Mouse (Mus musculus) embryonic facial prominence, embryonic 12.5 days (tissue): ENCODE measurements around the gene Thada. TPM values are rescaled to one million over a fixed set of nuclear protein-coding genes. Genes with fewer than 3 reads are reported as not detected.

ENCODE experiments used
- ATAC-seq: fragments of 200-750 bp; cut with Nextera tagmentation; 2 replicates; pipeline ENCODE4 v1.8.0; 2017; ENCODE audit not compliant: insufficient number of reproducible peaks, insufficient read depth, low FRiP score, low TSS enrichment
- H3K27ac ChIP-seq: fragments of 300-500 bp; sonication (generic); 2 replicates; pipeline ENCODE4 v1.5.1; 2016; ENCODE audit warnings: mild to moderate bottlenecking
- H3K27me3 ChIP-seq: fragments of 300-500 bp; sonication (generic); 2 replicates; pipeline ENCODE4 v1.6.1; 2016; ENCODE audit warnings: mild to moderate bottlenecking, moderate library complexity
- H3K36me3 ChIP-seq: fragments of 300-500 bp; sonication (generic); 2 replicates; pipeline ENCODE4 v1.6.1; 2016; ENCODE audit warnings: mild to moderate bottlenecking
- H3K4me1 ChIP-seq: fragments of 300-500 bp; sonication (generic); 2 replicates; pipeline ENCODE4 v1.6.1; 2016
- H3K4me2 ChIP-seq: fragments of 300-500 bp; sonication (generic); replicated peaks from 2 replicates; pipeline ENCODE4 v1.6.1; 2016; ENCODE audit warnings: mild to moderate bottlenecking, moderate library complexity
- H3K4me3 ChIP-seq: fragments of 300-500 bp; sonication (generic); 2 replicates; pipeline ENCODE4 v1.5.1; 2016; ENCODE audit warnings: mild to moderate bottlenecking
- H3K9ac ChIP-seq: fragments of 300-500 bp; sonication (generic); 2 replicates; pipeline ENCODE4 v1.6.1; 2016; ENCODE audit warnings: mild to moderate bottlenecking, moderate library complexity
- H3K9me3 ChIP-seq: fragments of 300-500 bp; sonication (generic); 2 replicates; pipeline ENCODE4 v1.6.1; 2016; ENCODE audit warnings: mild to moderate bottlenecking, moderate library complexity
- WGBS: fragments of 180-500 bp; shearing (Covaris S2); methylation state at CpG from one replicate; pipeline ENCODE4 v1.1.7; 2016; 5-methylcytosine and 5-hydroxymethylcytosine counted together
- polyA plus RNA-seq: library from polyadenylated mRNA; unstranded; fragments of >200 nt; fragmentation: Nextera tagmentation; extraction: Ambion mirVana; gene quantifications from 2 replicates; pipeline ENCODE4 v1.2.1, GENCODE M21; 2016

The Thada gene
- polyA plus RNA-seq, 1 experiment from 2014 or later = 10.2 TPM

- Histone ChIP-seq H3K9me3 (no peaks in the 10 kb centered on the region), H3K27me3 (no peaks in the 10 kb centered on the region), H3K4me3 (no peak overlapping the region), H3K27ac (no peak overlapping the region), H3K4me1 (no peaks in the 10 kb centered on the region), H3K9ac (no peak overlapping the region), H3K36me3 (no peaks in the 10 kb centered on the region), H3K4me2 (no peak overlapping the region)
- ATAC-seq = no peak
- WGBS = 89% methylated on average over 6 of the region's 6 CpGs
Measured at GRCm38 (mm10) chr17:84405616-84406015, 60.4 kb downstream of the Thada start.

DNA sequence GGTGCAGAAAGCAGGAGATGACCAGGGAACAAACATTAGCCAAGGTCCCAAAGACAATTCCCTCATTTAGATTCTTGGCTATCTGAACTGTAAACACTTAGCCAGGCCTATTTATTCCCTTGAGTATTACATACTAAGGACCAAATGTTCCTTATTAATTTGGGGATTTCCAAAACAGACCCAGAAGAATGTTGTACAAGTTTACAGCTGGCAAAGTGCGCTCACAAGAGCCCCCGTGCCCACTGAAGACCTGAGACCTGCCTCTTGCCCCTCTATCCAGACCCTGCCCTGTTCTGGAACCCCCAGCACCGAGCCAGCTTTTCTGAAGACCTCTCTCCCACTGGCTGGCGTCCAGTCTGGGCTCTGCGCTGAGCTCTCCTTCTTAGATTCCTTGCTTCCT, 64.2 kb downstream of the Thada start:
- H3K9ac ChIP-seq = no peak overlapping the region
- no peaks in the 10 kb centered on the region for H3K27me3 ChIP-seq
- H3K27ac ChIP-seq = no peak overlapping the region
- H3K9me3 ChIP-seq = no peaks in the 10 kb centered on the region
- 89% methylated on average over 5 of the region's 5 CpGs for WGBS
- no peak overlapping the region for H3K4me2 ChIP-seq
- H3K4me3 ChIP-seq = no peak overlapping the region
- no peak for ATAC-seq
- H3K36me3 ChIP-seq = 0 out of 2 replicates have a peak, but pooled peaks cover 6% of the 10 kb centered on the region
- H3K4me1 ChIP-seq = no peaks in the 10 kb centered on the region

- Histone ChIP-seq H3K9ac (no peak overlapping the region), H3K4me2 (no peak overlapping the region), H3K4me1 (no peaks in the 10 kb centered on the region), H3K27me3 (no peaks in the 10 kb centered on the region), H3K4me3 (no peak overlapping the region), H3K36me3 (peaks cover 16% of the 10 kb centered on the region; the same call in 1 of the 2 replicates), H3K27ac (no peak overlapping the region), H3K9me3 (no peaks in the 10 kb centered on the region)
- no peak for ATAC-seq
- 79% methylated on average over 6 of the region's 6 CpGs for WGBS
Measured at GRCm38 (mm10) chr17:84399431-84399830, 66.6 kb downstream of the Thada start.

DNA sequence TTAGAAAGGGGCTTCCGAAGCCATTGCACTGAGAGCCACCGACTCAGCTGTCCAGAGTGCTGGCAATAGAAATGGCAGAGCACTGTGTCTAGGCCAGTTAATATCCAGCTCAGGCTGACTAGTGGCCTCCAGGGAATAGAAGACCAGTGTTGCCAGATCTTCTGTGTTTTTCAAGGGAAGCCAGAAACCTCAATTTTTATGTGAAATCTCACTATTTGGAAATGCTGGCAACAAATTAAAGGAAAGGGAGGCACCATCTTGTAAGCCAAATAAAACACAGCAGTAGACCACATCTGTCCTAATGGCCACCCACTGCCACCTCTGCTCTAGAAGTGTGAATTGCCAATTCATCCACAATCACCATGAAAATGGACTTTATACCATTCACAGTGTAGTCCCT, 76.0 kb downstream of the Thada start:
- no peak overlapping the region for H3K4me2 ChIP-seq
- no peak overlapping the region for H3K4me3 ChIP-seq
- H3K36me3 ChIP-seq = peaks cover 11% of the 10 kb centered on the region
- no peak overlapping the region for H3K27ac ChIP-seq
- H3K9ac ChIP-seq = no peak overlapping the region
- no peak for ATAC-seq
- no peaks in the 10 kb centered on the region for H3K27me3 ChIP-seq
- H3K4me1 ChIP-seq = no peaks in the 10 kb centered on the region
- 91% methylated on average over 2 of the region's 2 CpGs for WGBS
- H3K9me3 ChIP-seq = no peaks in the 10 kb centered on the region

GRCm38 (mm10) chr17:84386176-84386575, 79.8 kb downstream of the Thada start:
- H3K4me2 ChIP-seq = no peak overlapping the region
- H3K9me3 ChIP-seq = no peaks in the 10 kb centered on the region
- H3K9ac ChIP-seq = no peak overlapping the region
- H3K4me1 ChIP-seq = no peaks in the 10 kb centered on the region
- H3K27me3 ChIP-seq = no peaks in the 10 kb centered on the region
- no peak for ATAC-seq
- peaks cover 25% of the 10 kb centered on the region for H3K36me3 ChIP-seq
- H3K27ac ChIP-seq = no peak overlapping the region
- no peak overlapping the region for H3K4me3 ChIP-seq
- 91% methylated on average over 4 of the region's 4 CpGs for WGBS

DNA sequence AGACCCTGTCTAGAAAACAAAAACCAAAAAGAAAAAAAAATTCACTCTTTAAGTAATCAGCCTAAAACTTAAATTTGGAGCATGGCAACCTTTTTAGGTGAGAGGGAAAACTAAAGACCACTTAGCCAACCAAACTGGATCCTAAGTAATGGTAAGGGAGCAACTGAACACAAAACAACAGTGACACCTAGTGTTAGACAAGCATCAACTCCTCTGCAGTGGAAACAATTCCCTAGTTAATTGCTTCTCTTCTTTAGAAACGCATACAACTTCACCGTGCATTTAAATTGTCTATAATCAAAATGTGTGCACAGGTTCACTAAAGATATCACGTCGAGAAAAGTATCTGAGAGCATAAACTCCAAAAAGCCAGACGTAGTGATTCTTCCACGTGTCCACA, 80.3 kb downstream of the Thada start:
- ATAC-seq = no peak

GRCm38 (mm10) chr17:84384661-84385060, 81.3 kb downstream of the Thada start:
- Histone ChIP-seq H3K4me3 (no peak overlapping the region), H3K4me2 (no peak overlapping the region), H3K9ac (no peak overlapping the region), H3K36me3 (peaks cover 35% of the 10 kb centered on the region), H3K4me1 (no peaks in the 10 kb centered on the region), H3K27ac (no peak overlapping the region), H3K9me3 (no peaks in the 10 kb centered on the region), H3K27me3 (no peaks in the 10 kb centered on the region)
- ATAC-seq = no peak

More for the DNA sequence above, 80.3 kb downstream of the Thada start:
- H3K9me3 ChIP-seq = no peaks in the 10 kb centered on the region
- no peaks in the 10 kb centered on the region for H3K27me3 ChIP-seq
- no peak overlapping the region for H3K9ac ChIP-seq
- H3K36me3 ChIP-seq = peaks cover 30% of the 10 kb centered on the region
- 88% methylated on average over 6 of the region's 6 CpGs for WGBS
- no peak overlapping the region for H3K27ac ChIP-seq
- H3K4me3 ChIP-seq = no peak overlapping the region
- H3K4me1 ChIP-seq = no peaks in the 10 kb centered on the region
- no peak overlapping the region for H3K4me2 ChIP-seq

GRCm38 (mm10) chr17:84380340-84380739, 85.7 kb downstream of the Thada start:
- ATAC-seq = no peak
- no peak overlapping the region for H3K4me3 ChIP-seq
- H3K4me2 ChIP-seq = no peak overlapping the region
- H3K9ac ChIP-seq = no peak overlapping the region
- no peaks in the 10 kb centered on the region for H3K9me3 ChIP-seq
- H3K4me1 ChIP-seq = no peaks in the 10 kb centered on the region
- H3K27ac ChIP-seq = no peak overlapping the region
- H3K36me3 ChIP-seq = peaks cover 27% of the 10 kb centered on the region
- 96% methylated on average over 9 of the region's 9 CpGs for WGBS
- H3K27me3 ChIP-seq = no peaks in the 10 kb centered on the region

GRCm38 (mm10) chr17:84376882-84377281, 89.1 kb downstream of the Thada start:
- Histone ChIP-seq H3K36me3 (peaks cover 10% of the 10 kb centered on the region), H3K4me3 (no peak overlapping the region), H3K4me1 (no peaks in the 10 kb centered on the region), H3K27ac (no peak overlapping the region), H3K4me2 (no peak overlapping the region), H3K9ac (no peak overlapping the region), H3K27me3 (no peaks in the 10 kb centered on the region), H3K9me3 (no peaks in the 10 kb centered on the region)
- 85% methylated on average over 4 of the region's 4 CpGs for WGBS
- no peak for ATAC-seq

DNA sequence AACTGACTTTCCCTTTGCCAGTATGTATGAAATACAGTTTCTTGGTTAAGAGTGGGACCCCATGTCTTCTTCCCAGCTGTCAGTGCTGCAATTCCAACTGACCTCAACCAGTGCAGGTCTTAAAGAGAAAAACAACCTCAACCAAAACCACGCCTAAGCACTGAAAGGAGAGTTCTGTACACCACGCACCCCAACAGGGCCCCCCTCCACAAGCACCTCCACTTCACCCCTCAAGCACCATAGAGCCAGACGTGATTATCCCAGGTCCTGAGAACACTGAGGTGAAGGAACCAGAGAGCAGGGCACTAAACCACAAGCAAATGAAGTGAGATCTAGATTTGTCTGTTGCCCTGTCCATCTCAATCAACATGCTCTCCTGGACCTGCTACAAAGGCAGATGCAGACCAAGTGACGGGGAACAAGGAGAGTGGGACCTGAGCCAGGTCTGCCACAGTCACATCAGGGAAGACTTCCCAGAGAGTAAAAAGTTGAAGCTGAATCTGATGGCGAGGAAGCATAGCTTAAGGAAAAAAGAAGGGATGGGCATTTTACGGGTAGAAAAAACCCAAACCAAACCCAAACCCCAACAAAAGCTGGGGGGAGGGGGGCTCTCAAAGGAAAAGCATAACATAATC, 93.5 kb downstream of the Thada start:
- Histone ChIP-seq H3K27me3 (no peaks in the 10 kb centered on the region), H3K36me3 (no peaks in the 10 kb centered on the region), H3K4me3 (no peak overlapping the region), H3K9ac (no peak overlapping the region), H3K4me2 (no peak overlapping the region), H3K9me3 (no peaks in the 10 kb centered on the region), H3K27ac (no peak overlapping the region), H3K4me1 (peaks cover 28% of the 10 kb centered on the region)
- WGBS = 68% methylated on average over 6 of the region's 6 CpGs
- no peak for ATAC-seq

GRCm38 (mm10) chr17:84370385-84370784, 95.6 kb downstream of the Thada start:
- peaks cover 38% of the 10 kb centered on the region for H3K4me1 ChIP-seq
- no peak overlapping the region for H3K27ac ChIP-seq
- H3K9ac ChIP-seq = no peak overlapping the region
- no peaks in the 10 kb centered on the region for H3K27me3 ChIP-seq
- H3K4me3 ChIP-seq = no peak overlapping the region
- H3K9me3 ChIP-seq = no peaks in the 10 kb centered on the region
- ATAC-seq = no peak
- 60% methylated on average over 5 of the region's 5 CpGs for WGBS
- H3K36me3 ChIP-seq = no peaks in the 10 kb centered on the region
- H3K4me2 ChIP-seq = no peak overlapping the region

GRCm38 (mm10) chr17:84369769-84370168, 96.2 kb downstream of the Thada start:
- Histone ChIP-seq H3K9me3 (no peaks in the 10 kb centered on the region), H3K27me3 (no peaks in the 10 kb centered on the region), H3K9ac (no peak overlapping the region), H3K4me3 (no peak overlapping the region), H3K27ac (no peak overlapping the region), H3K4me2 (no peak overlapping the region), H3K4me1 (peaks cover 43% of the 10 kb centered on the region), H3K36me3 (no peaks in the 10 kb centered on the region)
- no peak for ATAC-seq
- 62% methylated on average over 3 of the region's 3 CpGs for WGBS
